Mouse (Mus musculus) liver, embryonic 14.5 days (tissue): ENCODE results near the gene Akr1c12. TPM values are rescaled to one million over a fixed set of nuclear protein-coding genes. Genes with fewer than 3 reads are reported as not detected.
A peak's percentile ranks its signal among the peaks of the same experiment; 100 is the strongest.
"Not testable (repeated sequence)": the region's sequence is repeated elsewhere in the genome, so short reads cannot be mapped to it uniquely, and the experiment has no call there.

Experiments used
- ATAC-seq: fragments of 200-750 bp; cut with Nextera tagmentation; 2 replicates; pipeline ENCODE4 v1.8.0; 2017; ENCODE audit warnings: moderate number of reproducible peaks, mild to moderate bottlenecking, moderate library complexity; ENCODE audit not compliant: insufficient read depth
- DNase-seq, 3 experiments: peaks; one replicate each; pipeline ENCODE4 v3.0.0-alpha.2; 2012 to 2013; ENCODE audit warnings: low read depth in 3 of 3, low spot score in 3 of 3
- H3K27ac ChIP-seq: fragments of 300-500 bp; sonication (generic); 2 replicates; pipeline ENCODE4 v1.5.1; 2014; ENCODE audit warnings: moderate library complexity, mild to moderate bottlenecking, control low read depth, inconsistent platforms
- H3K27me3 ChIP-seq: fragments of 300-500 bp; sonication (generic); 2 replicates; pipeline ENCODE4 v1.6.1; 2014; ENCODE audit warnings: mild to moderate bottlenecking, low read length, moderate library complexity; ENCODE audit not compliant: control insufficient read depth, insufficient read depth
- H3K36me3 ChIP-seq: fragments of 300-500 bp; sonication (generic); replicated peaks from 2 replicates; pipeline ENCODE4 v1.6.1; 2014; ENCODE audit warnings: low read depth; ENCODE audit not compliant: control insufficient read depth, insufficient read depth
- H3K4me1 ChIP-seq, 2 experiments: fragments of 200-500 bp in 1 of 2; fragments of 300-500 bp in 1 of 2; sonication (generic) in 1 of 2; replicated peaks; 2 replicates each; pipeline ENCODE4 v1.6.1; 2012 to 2014; ENCODE audit warnings: antibody characterized with exemption in 1 of 2, inconsistent platforms in 1 of 2, low read length in 1 of 2; ENCODE audit not compliant: control insufficient read depth in 2 of 2, insufficient read depth in 2 of 2
- H3K4me2 ChIP-seq: fragments of 300-500 bp; sonication (generic); 2 replicates; pipeline ENCODE4 v1.6.1; 2014; ENCODE audit warnings: low read depth, mild to moderate bottlenecking, control low read depth, moderate library complexity
- H3K4me3 ChIP-seq, 2 experiments: fragments of 200-500 bp in 1 of 2; fragments of 300-500 bp in 1 of 2; sonication (generic) in 1 of 2; 2 replicates each; pipeline ENCODE4 v1.5.1; 2012 to 2014; ENCODE audit warnings: low read depth in 2 of 2, low read length in 2 of 2, mild to moderate bottlenecking in 2 of 2, control low read depth in 1 of 2, inconsistent platforms in 1 of 2, moderate library complexity in 1 of 2; ENCODE audit not compliant: insufficient read depth in 1 of 2
- H3K9ac ChIP-seq: fragments of 300-500 bp; sonication (generic); replicated peaks from 2 replicates; pipeline ENCODE4 v1.6.1; 2014; ENCODE audit warnings: mild to moderate bottlenecking, control low read depth, moderate library complexity
- H3K9me3 ChIP-seq: fragments of 300-500 bp; sonication (generic); 2 replicates; pipeline ENCODE4 v1.6.1; 2016; ENCODE audit warnings: low read length, mixed read lengths; ENCODE audit not compliant: control insufficient read depth
- CTCF ChIP-seq: IDR thresholded peaks from 2 replicates; pipeline ENCODE4 v1.5.1; 2016; ENCODE audit warnings: antibody characterized with exemption, low read depth, control low read depth
- EP300 ChIP-seq: IDR thresholded peaks from 2 replicates; pipeline ENCODE4 v1.6.1; 2016; ENCODE audit warnings: antibody characterized with exemption, low read depth
- WGBS: fragments of 180-500 bp; shearing (Covaris S2); extraction: QIAGEN DNeasy Blood & Tissue Kit; methylation state at CpG from one replicate; pipeline ENCODE4 v1.1.7; 2014; ENCODE audit not compliant: insufficient replicate concordance; 5-methylcytosine and 5-hydroxymethylcytosine counted together
- polyA plus RNA-seq, 2 experiments: library from polyadenylated mRNA; depleted of rRNA in 1 of 2; stranded (reverse) in 1 of 2; unstranded in 1 of 2; fragments of >200 nt; fragmentation: Nextera tagmentation in 1 of 2; extraction: Ambion mirVana in 1 of 2; gene quantifications; 2 replicates each; pipeline versions ENCODE4 v1.2.1 to v1.2.3; 2012 to 2014

The Akr1c12 gene
- polyA plus RNA-seq, 2 experiments = 7.1 to 13.8 TPM

DNA sequence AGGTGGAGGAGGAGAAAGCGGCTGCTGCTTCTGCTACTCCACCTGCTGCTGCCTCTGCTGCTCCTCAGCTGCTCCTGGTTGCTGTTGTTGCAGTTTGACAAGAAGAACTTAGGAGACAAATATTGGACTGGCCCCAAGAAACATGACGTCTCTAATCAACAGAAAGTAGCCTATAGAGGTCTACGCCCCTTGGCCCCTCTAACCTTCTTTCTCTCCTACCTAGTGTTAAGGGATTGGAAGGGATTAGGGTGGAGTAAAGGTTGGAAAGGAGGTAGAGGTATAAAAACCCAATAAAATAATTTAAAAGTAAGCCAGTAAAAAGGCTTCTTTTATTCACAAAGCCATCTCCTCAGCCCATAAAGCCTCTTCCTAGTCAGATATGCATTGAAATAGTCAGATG lies 14.6 kb downstream of the Akr1c12 start:
- no peaks in the 10 kb centered on the region for H3K27me3 ChIP-seq
- no peak overlapping the region for H3K27ac ChIP-seq
- no peak overlapping the region for H3K9ac ChIP-seq
- H3K9me3 ChIP-seq = no peaks in the 10 kb centered on the region
- 64% methylated on average over 3 of the region's 3 CpGs for WGBS
- ATAC-seq (no peak), DNase-seq (no peak)
- H3K4me1 ChIP-seq = no peaks in the 10 kb centered on the region
- no peaks in the 10 kb centered on the region for H3K36me3 ChIP-seq
- H3K4me3 ChIP-seq = no peak overlapping the region
- TF ChIP-seq CTCF (no peak), EP300 (no peak)
- no peak overlapping the region for H3K4me2 ChIP-seq

DNA sequence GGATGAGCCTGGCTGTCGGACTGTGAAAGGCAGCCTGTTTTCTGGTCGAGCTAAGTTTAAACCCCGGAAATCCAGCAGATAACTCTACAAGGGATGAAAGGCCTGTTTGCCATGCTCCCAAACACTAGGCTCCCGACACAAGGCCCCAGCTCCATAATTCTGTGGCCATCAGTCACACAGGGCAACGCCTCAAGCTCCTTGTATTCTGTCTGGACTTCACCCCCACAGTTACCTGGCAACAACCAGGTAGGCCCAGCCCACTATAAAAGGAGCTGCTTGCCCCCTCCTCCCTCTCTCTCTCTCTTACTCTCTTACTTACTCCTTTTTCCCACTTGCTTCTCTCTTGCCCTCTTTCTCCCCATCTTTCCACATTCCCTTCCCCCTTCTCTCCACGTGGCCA lies 21.9 kb downstream of the Akr1c12 start:
- TF ChIP-seq CTCF (no peak), EP300 (no peak)
- Histone ChIP-seq H3K9ac (no peak overlapping the region), H3K27me3 (no peaks in the 10 kb centered on the region), H3K9me3 (no peaks in the 10 kb centered on the region), H3K36me3 (no peaks in the 10 kb centered on the region), H3K4me2 (no peak overlapping the region), H3K27ac (no peak overlapping the region), H3K4me3 (no peak overlapping the region), H3K4me1 (no peaks in the 10 kb centered on the region)
- DNase-seq = no peak
- 51% methylated on average over 6 of the region's 6 CpGs for WGBS
- ATAC-seq = no peak

DNA sequence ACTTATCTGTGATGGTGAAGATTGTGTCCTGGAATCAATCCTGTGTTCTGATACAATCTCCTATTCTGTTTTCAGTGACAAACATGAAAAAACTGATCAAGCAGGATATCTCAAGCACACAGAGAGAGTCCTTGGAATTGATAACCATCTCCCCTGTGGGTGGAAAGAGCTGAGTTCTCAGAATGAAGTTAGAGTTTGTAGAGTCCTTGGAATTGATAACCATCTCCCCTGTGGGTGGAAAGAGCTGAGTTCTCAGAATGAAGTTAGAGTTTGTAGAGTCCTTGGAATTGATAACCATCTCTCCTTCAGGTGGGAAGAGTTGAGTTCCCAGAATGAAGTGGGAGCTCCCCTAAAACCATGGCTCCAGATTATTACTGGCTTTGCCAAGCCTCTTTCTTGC lies 22.3 kb downstream of the Akr1c12 start:
- H3K27ac ChIP-seq, H3K27me3 ChIP-seq, H3K4me1 ChIP-seq, H3K36me3 ChIP-seq, ATAC-seq, H3K4me2 ChIP-seq, H3K9ac ChIP-seq, H3K9me3 ChIP-seq, H3K4me3 ChIP-seq, DNase-seq: not testable (repeated sequence)

DNA sequence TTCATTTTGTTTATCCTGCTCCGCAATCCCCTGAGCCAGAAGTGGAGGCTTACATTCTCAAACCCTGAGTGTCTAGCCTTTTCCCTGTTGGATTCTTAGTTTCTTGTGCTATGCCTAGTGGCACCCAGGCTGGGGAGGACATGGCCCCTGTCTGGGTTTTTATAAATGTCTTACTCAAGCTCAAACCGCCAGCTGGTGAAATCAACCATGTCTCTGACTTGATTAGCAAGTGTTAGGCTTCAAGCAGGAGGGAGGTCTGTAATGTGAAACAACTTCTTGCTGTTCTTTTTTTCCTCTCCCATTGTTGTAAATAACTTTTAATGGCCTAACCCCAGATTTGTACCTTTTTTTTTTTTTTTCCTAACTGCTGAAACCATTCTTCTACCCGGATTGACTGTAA lies 29.9 kb downstream of the Akr1c12 start:
- Histone ChIP-seq H3K4me1 (no peaks in the 10 kb centered on the region), H3K4me2 (no peak overlapping the region), H3K27ac (no peak overlapping the region), H3K4me3 (no peak overlapping the region), H3K27me3 (no peaks in the 10 kb centered on the region), H3K9me3 (no peaks in the 10 kb centered on the region), H3K36me3 (no peaks in the 10 kb centered on the region), H3K9ac (no peak overlapping the region)
- no peak for ATAC-seq
- TF ChIP-seq CTCF (no peak), EP300 (no peak)
- DNase-seq = no peak
- 44% methylated on average over 3 of the region's 3 CpGs for WGBS

DNA sequence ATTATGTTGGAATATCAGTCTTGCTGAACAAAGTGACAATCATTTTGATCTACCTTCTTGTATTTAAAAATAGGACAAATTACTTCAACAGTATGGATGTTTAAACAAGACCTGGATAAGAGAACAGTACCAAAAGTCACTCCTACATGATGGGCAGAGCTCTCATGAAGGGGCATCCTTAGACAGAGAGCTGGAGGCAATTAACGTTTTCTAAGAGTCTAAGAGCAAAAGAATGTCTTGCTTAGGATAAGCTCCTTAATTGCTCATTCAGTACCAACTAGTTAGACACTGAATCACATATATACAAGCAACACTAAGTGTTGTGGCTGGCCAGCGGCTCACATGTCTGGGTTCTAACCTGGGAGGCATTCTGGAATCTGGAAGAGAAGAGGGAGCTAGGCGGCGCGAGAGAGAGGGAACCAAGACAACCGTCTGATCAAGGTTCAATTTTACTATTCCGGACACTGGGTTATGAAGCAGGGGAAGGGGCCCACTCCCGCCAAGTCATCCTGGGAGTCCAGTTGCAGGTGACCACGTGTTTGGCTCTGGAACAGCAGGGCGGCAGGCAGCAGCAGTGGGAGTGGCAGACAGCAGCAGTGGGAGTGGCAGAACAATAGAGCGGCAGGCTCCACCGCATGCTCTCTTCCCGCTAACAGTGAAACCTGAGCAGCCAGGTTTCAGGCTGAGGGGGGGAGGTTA lies 34.2 kb downstream of the Akr1c12 start:
- Histone ChIP-seq H3K9ac (no peak overlapping the region), H3K4me2 (no peak overlapping the region), H3K27me3 (no peaks in the 10 kb centered on the region), H3K27ac (no peak overlapping the region), H3K9me3 (no peaks in the 10 kb centered on the region), H3K4me1 (no peaks in the 10 kb centered on the region), H3K36me3 (no peaks in the 10 kb centered on the region), H3K4me3 (no peak overlapping the region)
- no peak for DNase-seq
- peak; percentile 39; the same call in 1 of the 2 replicates for ATAC-seq
- TF ChIP-seq EP300 = no peak
- 7% methylated on average over 13 of the region's 13 CpGs for WGBS
